Mouse (Mus musculus): ENCODE measurements around the gene Tmem274. TPM values are rescaled to one million over a fixed set of nuclear protein-coding genes. Genes with fewer than 3 reads are reported as not detected.

Gene Tmem274
- polyA plus RNA-seq, 1 experiment = 0.51 TPM

DNA sequence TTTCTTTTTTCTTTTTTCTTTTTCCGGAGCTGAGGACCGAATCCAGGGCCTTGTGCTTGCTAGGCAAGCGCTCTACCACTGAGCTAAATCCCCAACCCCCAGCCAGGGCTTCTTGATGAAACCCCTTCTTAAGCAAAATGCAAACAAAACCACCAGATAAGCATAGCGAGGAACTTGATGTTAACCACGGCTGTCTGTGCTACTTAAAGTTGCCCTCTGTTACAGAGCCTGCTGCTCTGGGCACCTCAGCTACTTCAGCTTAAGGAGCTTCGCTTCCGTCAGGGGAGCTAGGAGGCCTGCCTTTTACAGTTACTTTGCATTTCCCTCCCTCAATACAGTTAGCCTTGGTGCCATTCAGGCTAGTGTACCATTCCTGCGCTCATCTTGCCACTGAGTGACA lies 21.7 kb downstream of the Tmem274 start:
- no peak for DNase-seq
- Histone ChIP-seq H3K4me1 (ENCODE audit: control insufficient read depth, insufficient read depth, low read length) (no peaks in the 10 kb centered on the region), H3K27ac (ENCODE audit: insufficient read depth, low read length) (no peak overlapping the region), H3K27me3 (ENCODE audit: control insufficient read depth, insufficient read depth, low read length) (no peaks in the 10 kb centered on the region), H3K4me3 (replicated peaks; ENCODE audit: insufficient read depth, low read depth, low read length) (no peak overlapping the region)
- 89% methylated on average over 8 of the region's 8 CpGs for WGBS
- TF ChIP-seq POLR2A (IDR thresholded peaks at IDR 0.05; ENCODE audit: borderline replicate concordance, insufficient read depth, low read length) = no peak
- no peak for TF ChIP-seq CTCF (IDR thresholded peaks at IDR 0.05; ENCODE audit: borderline replicate concordance, insufficient read depth, low read depth, low read length)

DNA sequence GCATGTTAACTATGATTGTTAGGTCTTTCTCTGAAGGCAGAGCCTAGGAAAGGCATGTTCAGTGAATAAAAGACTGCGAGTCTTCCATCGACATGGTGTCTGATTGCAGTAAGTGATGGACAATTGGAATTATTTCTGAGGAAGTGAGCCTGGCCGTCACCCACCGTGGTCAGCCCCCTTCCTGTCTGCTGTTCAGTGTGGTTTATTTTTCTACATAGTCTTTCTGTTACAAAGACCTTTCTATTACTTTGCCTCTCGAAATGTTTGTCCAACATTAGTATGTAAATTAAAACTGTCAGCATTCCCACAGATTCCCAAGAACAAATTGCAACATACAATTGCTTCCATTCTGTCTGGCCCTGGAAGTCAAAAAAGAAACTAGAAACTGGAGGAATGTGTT lies 22.6 kb downstream of the Tmem274 start:
- no peak for DNase-seq
- WGBS = 78% methylated on average over 5 of the region's 5 CpGs
- Histone ChIP-seq H3K4me3 (replicated peaks; ENCODE audit: insufficient read depth, low read depth, low read length) (no peak overlapping the region), H3K27ac (ENCODE audit: insufficient read depth, low read length) (no peak overlapping the region), H3K27me3 (ENCODE audit: control insufficient read depth, insufficient read depth, low read length) (no peaks in the 10 kb centered on the region), H3K4me1 (ENCODE audit: control insufficient read depth, insufficient read depth, low read length) (no peaks in the 10 kb centered on the region)
- TF ChIP-seq CTCF (IDR thresholded peaks at IDR 0.05; ENCODE audit: borderline replicate concordance, insufficient read depth, low read depth, low read length) = no peak
- no peak for TF ChIP-seq POLR2A (IDR thresholded peaks at IDR 0.05; ENCODE audit: borderline replicate concordance, insufficient read depth, low read length)

DNA sequence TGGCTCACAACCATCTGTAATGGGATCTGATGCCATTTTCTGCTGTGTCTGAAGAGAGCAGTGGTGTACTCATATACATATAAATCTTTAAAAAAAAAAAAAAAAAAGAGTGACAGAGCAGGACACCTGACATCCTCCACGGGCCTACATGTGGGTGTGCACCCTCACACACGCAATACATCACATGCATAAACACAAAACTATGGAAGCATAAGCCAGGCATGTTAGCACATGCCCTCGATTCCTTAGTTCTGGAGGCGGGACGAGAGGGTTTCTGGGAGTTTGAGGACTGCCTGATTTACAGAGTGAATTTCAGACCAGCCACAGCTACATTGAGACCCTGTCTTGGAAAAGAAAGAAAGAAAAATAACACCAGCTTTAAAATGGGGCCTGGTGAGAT lies 27.2 kb downstream of the Tmem274 start:
- H3K4me1 ChIP-seq (ENCODE audit: control insufficient read depth, insufficient read depth, low read length) = no peaks in the 10 kb centered on the region
- 78% methylated on average over 5 of the region's 5 CpGs for WGBS
- no peak overlapping the region for H3K4me3 ChIP-seq (replicated peaks; ENCODE audit: insufficient read depth, low read depth, low read length)
- no peaks in the 10 kb centered on the region for H3K27me3 ChIP-seq (ENCODE audit: control insufficient read depth, insufficient read depth, low read length)
- no peak overlapping the region for H3K27ac ChIP-seq (ENCODE audit: insufficient read depth, low read length)
- TF ChIP-seq CTCF (IDR thresholded peaks at IDR 0.05; ENCODE audit: borderline replicate concordance, insufficient read depth, low read depth, low read length) = no peak
- no peak for TF ChIP-seq POLR2A (IDR thresholded peaks at IDR 0.05; ENCODE audit: borderline replicate concordance, insufficient read depth, low read length)
- DNase-seq = no peak

DNA sequence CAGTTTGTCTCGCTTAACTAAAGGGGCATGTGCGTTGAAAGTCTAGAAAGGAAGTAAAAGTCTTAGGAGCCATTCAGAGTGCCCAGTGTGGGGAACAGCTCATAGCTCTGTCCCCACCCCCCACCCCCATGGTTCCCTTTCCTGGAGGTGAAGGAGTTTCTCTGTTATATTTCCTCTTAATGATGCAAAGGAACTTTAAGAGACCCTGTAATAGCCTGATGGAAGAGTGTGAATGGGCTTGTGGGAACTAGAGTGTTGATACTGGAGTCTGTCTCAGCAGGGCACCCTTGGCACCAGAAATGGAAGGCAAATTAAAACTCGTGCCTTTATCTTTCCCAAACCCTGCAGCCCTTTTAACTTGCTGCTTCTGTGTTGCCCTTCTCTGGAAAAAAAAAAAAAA lies 27.7 kb downstream of the Tmem274 start:
- Histone ChIP-seq H3K27ac (ENCODE audit: insufficient read depth, low read length) (no peak overlapping the region), H3K4me3 (replicated peaks; ENCODE audit: insufficient read depth, low read depth, low read length) (no peak overlapping the region), H3K4me1 (ENCODE audit: control insufficient read depth, insufficient read depth, low read length) (no peaks in the 10 kb centered on the region), H3K27me3 (ENCODE audit: control insufficient read depth, insufficient read depth, low read length) (no peaks in the 10 kb centered on the region)
- no peak for TF ChIP-seq POLR2A (IDR thresholded peaks at IDR 0.05; ENCODE audit: borderline replicate concordance, insufficient read depth, low read length)
- no peak for TF ChIP-seq CTCF (IDR thresholded peaks at IDR 0.05; ENCODE audit: borderline replicate concordance, insufficient read depth, low read depth, low read length)
- WGBS = 40% methylated on average over 3 of the region's 3 CpGs
- DNase-seq = no peak

DNA sequence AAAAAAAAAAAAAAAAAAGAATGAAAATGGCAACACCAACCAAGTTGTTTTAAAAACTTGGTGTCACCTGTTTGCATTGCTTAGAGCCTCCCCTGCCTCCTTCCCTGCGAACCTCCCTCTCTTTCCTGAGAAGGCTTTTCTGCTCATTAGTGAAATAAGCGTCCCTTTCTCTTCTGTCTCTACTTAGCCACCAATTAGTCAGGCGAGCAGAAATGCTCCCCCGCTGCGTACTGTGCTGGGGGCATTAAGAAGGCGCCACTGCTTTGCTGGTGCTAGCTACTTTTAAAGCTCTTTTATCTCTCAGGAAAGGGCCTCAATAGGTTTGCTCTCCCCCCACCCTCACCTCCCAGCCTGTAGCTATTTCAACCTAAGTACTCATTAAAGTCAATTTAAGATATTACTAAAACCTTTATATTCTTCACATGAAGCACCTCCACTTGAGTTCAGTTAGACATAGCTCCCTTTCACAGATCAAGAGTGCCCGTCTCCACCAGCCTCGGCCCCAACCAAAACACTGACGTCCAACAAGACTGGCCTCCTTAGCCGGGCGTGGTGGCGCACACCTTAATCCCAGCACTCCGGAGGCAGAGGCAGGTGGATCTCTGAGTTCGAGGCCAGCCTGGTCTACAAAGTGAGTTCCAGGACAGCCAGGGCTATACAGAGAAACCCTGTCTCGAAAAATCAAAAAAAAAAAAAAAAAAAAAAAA lies 28.2 kb downstream of the Tmem274 start:
- H3K27me3 ChIP-seq (ENCODE audit: control insufficient read depth, insufficient read depth, low read length) = no peaks in the 10 kb centered on the region
- H3K4me1 ChIP-seq (ENCODE audit: control insufficient read depth, insufficient read depth, low read length) = no peaks in the 10 kb centered on the region
- no peak for DNase-seq
- no peak overlapping the region for H3K27ac ChIP-seq (ENCODE audit: insufficient read depth, low read length)
- H3K4me3 ChIP-seq (replicated peaks; ENCODE audit: insufficient read depth, low read depth, low read length) = no peak overlapping the region
- 62% methylated on average over 15 of the region's 15 CpGs for WGBS
- TF ChIP-seq POLR2A (IDR thresholded peaks at IDR 0.05; ENCODE audit: borderline replicate concordance, insufficient read depth, low read length) = no peak
- TF ChIP-seq CTCF (IDR thresholded peaks at IDR 0.05; ENCODE audit: borderline replicate concordance, insufficient read depth, low read depth, low read length) = no peak

DNA sequence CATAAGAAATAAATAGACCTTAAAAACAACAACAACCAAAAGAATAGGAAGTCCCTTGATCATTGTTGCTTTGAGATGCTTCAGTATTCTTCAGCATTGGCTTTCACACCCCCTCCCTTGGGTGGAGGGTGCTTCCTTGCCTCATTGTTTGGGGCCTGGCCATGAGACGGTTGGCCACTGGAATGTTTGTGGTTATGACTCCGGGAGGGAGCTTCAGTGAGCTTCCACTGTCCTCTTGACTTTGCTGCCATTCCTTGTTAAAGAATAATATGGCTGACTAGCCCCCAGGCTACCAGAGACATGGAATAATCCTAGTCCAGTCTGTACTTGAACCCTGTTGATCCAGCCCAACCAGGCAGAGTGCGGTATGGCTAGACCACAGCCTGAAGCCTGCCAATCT lies 29.7 kb downstream of the Tmem274 start:
- no peaks in the 10 kb centered on the region for H3K27me3 ChIP-seq (ENCODE audit: control insufficient read depth, insufficient read depth, low read length)
- no peak overlapping the region for H3K4me3 ChIP-seq (replicated peaks; ENCODE audit: insufficient read depth, low read depth, low read length)
- H3K4me1 ChIP-seq (ENCODE audit: control insufficient read depth, insufficient read depth, low read length) = no peaks in the 10 kb centered on the region
- DNase-seq = no peak
- WGBS = 72% methylated on average over 3 of the region's 3 CpGs
- no peak overlapping the region for H3K27ac ChIP-seq (ENCODE audit: insufficient read depth, low read length)
- TF ChIP-seq CTCF (IDR thresholded peaks at IDR 0.05; ENCODE audit: borderline replicate concordance, insufficient read depth, low read depth, low read length) = no peak
- TF ChIP-seq POLR2A (IDR thresholded peaks at IDR 0.05; ENCODE audit: borderline replicate concordance, insufficient read depth, low read length) = no peak

DNA sequence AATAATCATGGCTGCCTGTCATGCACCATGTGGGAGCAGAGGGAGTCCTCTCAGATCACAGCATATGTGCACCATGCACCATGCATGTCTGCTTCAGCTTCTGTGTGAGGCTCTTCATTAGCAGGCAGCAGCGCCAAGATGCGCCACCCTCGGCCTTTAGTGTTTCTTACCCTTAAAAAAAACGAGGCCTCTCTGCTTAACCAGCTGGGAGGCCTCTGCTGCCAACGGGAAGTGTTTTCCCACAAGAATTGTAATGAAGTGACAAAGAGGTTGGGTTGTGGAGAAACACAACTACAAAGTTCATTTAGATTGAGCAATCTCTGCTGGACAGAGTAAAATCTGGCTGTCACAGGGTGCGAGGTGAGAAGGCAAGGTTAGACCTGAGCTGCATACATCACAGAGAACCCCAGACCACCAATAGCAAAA lies 34.1 kb downstream of the Tmem274 start:
- TF ChIP-seq POLR2A (IDR thresholded peaks at IDR 0.05; ENCODE audit: borderline replicate concordance, insufficient read depth, low read length) = no peak
- TF ChIP-seq CTCF (IDR thresholded peaks at IDR 0.05; ENCODE audit: borderline replicate concordance, insufficient read depth, low read depth, low read length) = no peak
- no peak overlapping the region for H3K4me3 ChIP-seq (replicated peaks; ENCODE audit: insufficient read depth, low read depth, low read length)
- no peaks in the 10 kb centered on the region for H3K27me3 ChIP-seq (ENCODE audit: control insufficient read depth, insufficient read depth, low read length)
- H3K27ac ChIP-seq (ENCODE audit: insufficient read depth, low read length) = no peak overlapping the region
- no peak for DNase-seq
- H3K4me1 ChIP-seq (ENCODE audit: control insufficient read depth, insufficient read depth, low read length) = no peaks in the 10 kb centered on the region
- 22% methylated on average over 6 of the region's 6 CpGs for WGBS

DNA sequence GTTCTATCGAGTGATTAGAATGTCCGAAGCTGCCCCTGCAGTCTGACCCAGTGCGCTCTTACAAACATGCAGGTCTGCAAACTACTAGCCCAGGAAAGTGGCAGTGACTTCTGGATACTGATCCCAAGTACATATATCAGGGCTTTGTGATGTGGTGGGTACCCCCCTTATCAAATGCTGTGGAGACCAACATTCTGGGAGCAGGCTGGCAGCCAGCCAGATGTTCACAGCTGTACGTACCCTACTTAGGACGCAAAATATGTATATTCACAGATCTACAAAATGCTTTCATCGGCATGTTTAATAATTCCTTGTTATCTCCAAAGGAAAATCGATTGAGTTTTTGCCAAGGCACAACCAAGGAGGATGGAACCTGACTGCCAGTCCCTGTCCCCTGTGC lies 34.9 kb downstream of the Tmem274 start:
- Histone ChIP-seq H3K4me1 (ENCODE audit: control insufficient read depth, insufficient read depth, low read length) (no peaks in the 10 kb centered on the region), H3K27me3 (ENCODE audit: control insufficient read depth, insufficient read depth, low read length) (no peaks in the 10 kb centered on the region), H3K4me3 (replicated peaks; ENCODE audit: insufficient read depth, low read depth, low read length) (no peak overlapping the region), H3K27ac (ENCODE audit: insufficient read depth, low read length) (no peak overlapping the region)
- 79% methylated on average over 7 of the region's 7 CpGs for WGBS
- no peak for DNase-seq
- TF ChIP-seq POLR2A (IDR thresholded peaks at IDR 0.05; ENCODE audit: borderline replicate concordance, insufficient read depth, low read length) (no peak), CTCF (IDR thresholded peaks at IDR 0.05; ENCODE audit: borderline replicate concordance, insufficient read depth, low read depth, low read length) (no peak)
